Mouse (Mus musculus): ENCODE data around the gene Rep15.

Rep15 gene

GRCm38 (mm10) chr6:147029591-147029990 is 2.8 kb upstream of the Rep15 start:
- DNase-seq (ENCODE audit: low spot score in 2 of 2) = no peak

DNA sequence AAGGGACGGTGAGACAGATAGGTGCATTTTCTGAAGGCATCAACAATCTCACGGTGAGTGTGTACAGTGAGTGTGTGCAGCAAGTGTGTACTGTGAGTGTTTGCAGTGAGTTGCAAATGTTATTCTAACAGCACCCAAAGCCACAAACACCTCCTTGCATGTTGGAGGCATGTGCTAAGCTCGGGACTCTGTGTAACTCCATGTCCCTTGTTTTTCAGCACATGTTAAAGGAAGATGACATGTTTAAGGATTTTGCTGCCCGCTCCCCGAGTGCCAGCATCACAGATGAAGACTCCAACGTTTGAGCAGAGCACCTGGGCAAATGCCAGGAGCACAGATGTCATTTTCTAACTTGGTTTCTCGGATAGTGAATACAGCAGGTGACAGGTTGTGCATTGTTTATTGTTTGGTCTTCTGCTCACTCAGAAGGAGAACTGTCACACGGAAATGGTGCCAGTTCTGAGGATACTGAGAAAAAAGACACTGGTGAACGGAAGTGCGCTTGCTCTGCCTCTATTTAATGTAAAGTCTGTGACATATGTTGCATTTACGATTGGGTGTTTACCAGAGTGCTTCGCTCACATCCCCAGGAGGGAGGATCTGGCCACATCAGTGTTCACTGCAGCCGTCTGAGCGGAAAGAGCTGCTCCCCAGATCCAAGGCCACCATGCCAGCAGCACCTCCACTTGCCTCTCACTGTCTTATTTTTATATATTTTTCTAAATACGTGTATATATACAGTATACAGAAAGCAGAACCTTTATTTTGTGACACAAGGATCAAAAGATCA is 2.1 kb upstream of the Rep15 start:
- DNase-seq (ENCODE audit: low spot score in 2 of 2) = no peak

DNA sequence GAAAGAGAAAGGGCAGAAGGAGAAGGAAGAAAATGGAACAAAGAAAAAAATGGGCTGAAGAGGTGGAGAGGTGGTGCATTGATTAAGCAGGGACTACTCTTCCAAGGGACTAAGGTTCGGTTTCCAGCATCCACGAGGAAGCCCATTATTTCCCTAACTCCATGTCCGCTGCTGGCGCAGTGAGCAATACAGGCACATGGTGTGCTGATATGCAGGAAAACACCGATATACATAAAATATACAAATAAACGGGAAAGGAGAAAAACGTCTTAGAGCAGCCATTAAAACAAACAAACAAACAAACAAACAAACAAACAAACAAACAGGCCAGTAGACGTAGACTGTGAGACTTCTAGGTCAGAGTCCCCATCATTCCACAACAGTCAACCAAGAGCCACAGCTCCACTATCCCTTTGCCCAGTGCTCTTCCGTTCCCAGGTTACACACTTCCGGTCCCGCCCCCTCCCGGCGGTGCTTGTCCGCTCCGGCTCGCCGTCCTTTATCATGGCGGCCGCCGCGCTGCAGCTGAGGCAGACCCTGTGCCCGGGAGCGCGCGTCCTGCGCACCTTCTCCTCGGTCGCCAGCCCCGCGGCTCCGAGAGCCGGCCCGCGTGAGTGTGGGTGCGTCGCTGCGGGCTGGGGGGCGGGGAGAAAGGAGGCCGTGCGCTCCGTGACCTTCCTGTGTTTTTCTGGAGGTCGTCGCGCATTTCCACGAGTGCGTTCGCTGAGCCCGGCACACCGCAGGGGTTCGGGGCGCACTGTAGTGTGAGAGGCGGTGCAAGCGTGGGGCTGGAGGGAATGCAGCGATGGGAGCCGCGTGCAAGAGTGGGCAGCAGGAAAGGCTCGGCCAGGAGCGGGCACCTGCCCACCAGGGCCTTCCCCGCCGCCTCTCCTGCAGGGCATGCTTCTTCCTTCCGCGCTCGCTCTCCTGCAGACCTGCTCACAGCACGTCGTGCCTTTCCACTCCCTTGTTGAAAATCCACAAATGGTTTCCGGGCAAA is 10.2 kb downstream of the Rep15 start, which contains the start of gene Mrps35:
Gene Mrps35 (plus strand): TSS at position 474 of the 1,000 bp plus-strand sequence.
- DNase-seq (ENCODE audit: low spot score in 2 of 2) = peak; percentile 69 to 82

- no peak for DNase-seq (ENCODE audit: low spot score in 2 of 2)
Observed at GRCm38 (mm10) chr6:147043633-147044032, 11.2 kb downstream of the Rep15 start.

GRCm38 (mm10) chr6:147049239-147049805 is 16.9 kb downstream of the Rep15 start:
- DNase-seq (ENCODE audit: low spot score in 2 of 2) = no peak

DNA sequence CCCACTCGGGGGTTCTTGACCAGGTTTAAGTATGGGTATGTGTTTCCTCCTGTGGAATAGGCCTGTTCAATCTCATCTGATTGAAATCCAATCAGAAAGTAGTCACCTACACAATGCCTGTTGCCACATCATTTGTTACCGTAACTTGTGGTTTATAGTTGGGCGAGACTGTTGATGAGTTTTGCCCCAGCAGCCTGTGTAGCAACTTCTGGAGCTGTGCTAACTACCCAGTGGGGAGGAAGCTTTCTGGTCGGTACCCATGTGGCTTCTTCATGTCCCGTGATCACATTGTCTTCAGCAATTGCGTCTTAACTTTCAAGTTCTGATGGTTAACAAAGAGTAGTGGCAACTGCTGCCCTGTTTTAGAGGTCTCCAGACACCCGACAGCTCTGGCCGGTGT is 19.3 kb downstream of the Rep15 start:
- DNase-seq (ENCODE audit: low spot score in 2 of 2) = no peak

DNA sequence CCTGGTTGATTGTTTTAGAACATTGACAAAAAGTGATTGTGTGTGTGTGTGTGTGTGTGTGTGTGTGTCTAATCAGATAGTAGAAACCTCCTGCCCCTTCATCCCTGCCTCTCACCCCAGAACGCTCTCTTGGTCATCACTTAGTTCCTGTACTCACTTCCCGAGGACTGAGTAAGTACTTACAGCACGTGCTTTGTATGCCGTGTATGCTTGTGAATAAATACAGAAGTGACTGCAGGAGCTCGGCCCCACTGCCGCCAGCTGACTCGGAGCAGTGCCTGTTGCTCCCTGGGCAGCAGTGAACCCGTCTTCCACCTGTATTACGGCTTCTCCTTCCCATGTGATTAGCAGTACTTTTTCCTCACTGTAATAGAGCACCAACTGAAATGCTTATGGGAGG is 20.1 kb downstream of the Rep15 start:
- DNase-seq (ENCODE audit: low spot score in 2 of 2) = no peak

- DNase-seq (ENCODE audit: low spot score in 2 of 2) = no peak
Observed at GRCm38 (mm10) chr6:147053785-147054646, 21.6 kb downstream of the Rep15 start.

GRCm38 (mm10) chr6:147055374-147055977 is 23.1 kb downstream of the Rep15 start:
- DNase-seq (ENCODE audit: low spot score in 2 of 2) = no peak

DNA sequence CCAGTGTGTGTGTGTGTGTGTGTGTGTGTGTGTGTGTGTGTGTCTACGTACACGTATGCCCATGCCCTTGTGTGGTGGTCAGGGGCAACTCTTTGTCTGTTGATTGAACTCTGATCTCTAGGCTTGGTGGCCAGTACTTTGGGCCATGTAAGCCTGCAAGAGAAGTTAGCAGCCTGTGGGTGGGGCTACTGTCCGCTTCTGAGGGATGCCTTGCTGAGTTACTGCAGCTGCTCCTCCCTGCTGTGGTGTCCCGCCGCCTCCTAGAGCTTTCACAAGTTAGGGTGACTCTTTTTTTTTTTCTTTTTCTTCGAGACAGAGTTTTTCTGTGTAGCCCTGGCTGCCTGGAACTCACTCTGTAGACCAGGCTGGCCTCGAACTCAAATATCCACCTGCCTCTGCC is 26.9 kb downstream of the Rep15 start:
- DNase-seq (ENCODE audit: low spot score in 2 of 2) = no peak

DNA sequence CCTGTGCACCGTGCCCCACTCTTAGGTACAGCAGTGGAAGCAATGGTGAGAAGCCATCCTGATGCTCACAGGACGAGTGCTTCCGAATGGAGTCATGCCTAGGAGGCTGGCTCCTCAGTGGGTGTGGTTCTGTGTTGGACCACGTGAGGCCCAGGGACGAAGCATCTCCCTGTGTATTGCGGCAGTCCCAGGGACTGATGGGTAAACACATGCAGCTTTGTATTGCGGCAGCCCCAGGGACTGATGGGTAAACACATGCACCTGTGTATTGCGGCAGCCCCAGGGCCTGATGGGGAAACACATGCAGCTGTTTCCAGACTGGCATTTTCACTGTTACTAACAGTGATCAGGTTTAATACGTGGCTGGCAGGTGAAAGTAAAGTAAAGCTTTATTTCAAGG is 29.2 kb downstream of the Rep15 start:
- no peak for DNase-seq (ENCODE audit: low spot score in 2 of 2)

GRCm38 (mm10) chr6:147062034-147062433 is 29.6 kb downstream of the Rep15 start:
- DNase-seq (ENCODE audit: low spot score in 2 of 2) = no peak

DNA sequence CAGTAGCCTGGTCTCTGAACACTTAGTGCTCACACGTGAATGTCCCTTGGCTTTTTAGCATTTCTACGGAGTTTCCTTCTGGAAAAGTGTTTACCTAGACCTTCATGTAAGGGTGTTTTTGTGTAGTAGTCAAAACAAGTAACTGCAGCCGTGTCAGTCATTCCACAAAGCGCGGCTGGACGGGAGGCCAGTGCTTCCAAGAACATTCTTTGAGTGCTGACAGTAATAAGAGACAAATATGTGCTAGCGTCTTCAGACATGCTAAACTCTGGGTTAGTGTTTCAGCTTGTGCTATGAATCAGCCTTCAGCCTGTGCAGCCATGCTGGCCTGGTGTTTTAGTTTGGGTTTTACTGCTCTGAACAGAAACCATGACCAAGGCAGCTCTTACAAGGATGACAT is 30.3 kb downstream of the Rep15 start:
- DNase-seq (ENCODE audit: low spot score in 2 of 2) = no peak

DNA sequence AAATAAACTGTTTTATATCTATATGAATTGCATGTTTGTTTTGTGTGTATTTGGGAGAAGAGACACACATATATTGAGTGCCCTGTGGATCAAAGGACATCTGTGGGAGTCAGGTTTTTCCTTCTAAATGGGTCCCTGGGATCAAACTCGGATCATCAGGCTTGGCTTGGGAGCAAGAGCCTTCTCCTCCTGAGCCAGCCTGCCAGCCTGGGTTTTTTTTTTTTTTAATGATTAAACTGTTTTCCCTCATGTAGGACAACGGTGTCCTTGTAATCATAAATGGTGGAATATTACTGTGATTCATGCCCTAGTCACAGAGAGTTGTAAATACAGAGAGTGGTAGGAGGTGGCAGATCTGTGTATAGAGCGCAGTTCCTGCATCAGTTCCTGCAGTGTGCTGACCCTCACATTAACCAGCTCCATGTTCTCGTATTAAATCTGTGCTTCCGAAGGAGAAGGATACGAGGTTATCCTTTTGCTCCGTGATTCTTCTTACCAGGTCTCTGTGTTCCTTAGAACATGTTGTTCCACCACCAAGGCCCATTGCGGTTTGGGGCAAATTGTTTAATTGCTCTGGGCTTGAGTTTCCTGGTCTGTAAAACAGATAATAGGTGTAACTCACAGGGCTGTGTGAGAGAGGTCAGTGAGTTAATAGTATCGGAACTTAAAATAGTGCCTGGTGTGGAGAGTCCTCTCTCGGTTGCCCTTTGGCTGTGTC is 32.0 kb downstream of the Rep15 start:
- DNase-seq (ENCODE audit: low spot score in 2 of 2) = no peak

DNA sequence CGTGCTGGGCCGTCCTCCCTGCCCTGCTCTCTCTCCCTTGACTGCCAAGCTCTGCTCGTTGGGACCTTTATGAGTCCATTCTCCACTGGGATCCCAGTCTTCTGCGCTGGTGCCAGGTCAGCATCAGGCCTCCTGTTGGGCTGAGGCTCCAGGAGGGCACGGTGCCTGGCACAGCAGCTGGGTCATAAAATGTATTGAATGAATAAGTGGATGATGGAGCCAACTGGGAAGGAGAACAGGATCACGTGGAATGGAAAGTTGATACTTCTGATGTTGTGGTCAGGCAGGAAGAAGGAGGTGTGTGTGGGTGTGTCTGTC is 32.5 kb downstream of the Rep15 start:
- no peak for DNase-seq (ENCODE audit: low spot score in 2 of 2)

DNA sequence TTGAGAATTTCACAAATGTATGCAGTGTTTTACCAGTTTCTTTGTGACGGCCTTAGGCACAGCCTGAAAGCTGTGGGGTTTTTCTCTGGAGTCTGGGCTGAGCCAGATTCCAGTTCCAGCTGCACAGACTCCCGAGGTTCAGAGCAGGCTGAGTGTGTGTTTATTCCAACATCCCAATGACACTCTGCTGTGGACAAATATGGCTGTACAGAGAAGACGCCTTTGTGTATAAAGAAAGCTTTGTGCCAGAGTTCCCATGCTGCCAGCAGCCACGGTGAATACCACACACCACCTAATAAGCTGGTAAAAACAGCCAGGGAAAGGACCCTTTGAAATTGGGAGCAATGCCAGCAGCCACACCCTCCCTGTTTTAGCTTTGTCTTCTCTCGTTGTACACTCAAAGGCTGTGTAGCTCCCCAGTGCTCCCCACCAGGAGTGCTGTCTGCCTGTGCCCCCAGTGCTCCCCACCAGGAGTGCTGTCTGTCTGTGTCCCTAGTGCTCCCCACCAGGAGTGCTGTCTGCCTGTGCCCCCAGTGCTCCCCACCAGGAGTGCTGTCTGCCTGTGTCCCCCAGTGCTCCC is 43.5 kb downstream of the Rep15 start:
- DNase-seq (ENCODE audit: low spot score in 2 of 2) = no peak

DNA sequence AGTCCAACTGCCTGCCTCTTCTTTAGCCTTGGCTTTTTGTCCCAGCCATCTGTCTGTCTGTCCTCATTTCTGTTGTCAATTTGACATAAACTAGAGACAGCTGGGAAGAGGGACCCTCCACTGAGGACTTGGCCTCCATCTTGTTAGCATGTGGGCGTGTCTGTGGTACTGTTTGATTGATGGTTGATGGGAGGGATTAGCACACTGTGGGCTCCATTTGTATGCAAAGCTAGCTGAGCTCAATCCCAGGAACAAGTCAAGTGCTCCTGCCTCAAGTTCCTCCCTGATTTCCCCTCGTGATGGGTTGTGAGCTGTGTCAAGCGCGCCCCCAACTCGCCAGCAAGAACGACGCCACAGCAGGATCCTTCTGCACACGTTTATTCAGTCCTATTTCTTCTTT is 44.5 kb downstream of the Rep15 start:
- no peak for DNase-seq (ENCODE audit: low spot score in 2 of 2)

GRCm38 (mm10) chr6:147079919-147080318 is 47.5 kb downstream of the Rep15 start:
- no peak for DNase-seq (ENCODE audit: low spot score in 2 of 2)

Measured in natural killer cell, adult 2 months (primary cell).